Mouse (Mus musculus) midbrain, embryonic 16.5 days (tissue): Measurements from ENCODE around the gene Mettl7b. TPM values are rescaled to one million over a fixed set of nuclear protein-coding genes. Genes with fewer than 3 reads are reported as not detected.

Experiments
- ATAC-seq: fragments of 200-750 bp; cut with Nextera tagmentation; 2 replicates; pipeline ENCODE4 v1.8.0; 2017; ENCODE audit warnings: moderate TSS enrichment
- H3K27ac ChIP-seq: fragments of 300-500 bp; sonication (generic); 2 replicates; pipeline ENCODE4 v1.5.1; 2014; ENCODE audit warnings: mild to moderate bottlenecking, low read length, mixed read lengths
- H3K27me3 ChIP-seq: fragments of 300-500 bp; sonication (generic); 2 replicates; pipeline ENCODE4 v1.6.1; 2014; ENCODE audit warnings: low read depth, low read length, mixed read lengths; ENCODE audit not compliant: control insufficient read depth, insufficient read depth
- H3K36me3 ChIP-seq: fragments of 300-500 bp; sonication (generic); 2 replicates; pipeline ENCODE4 v1.6.1; 2014; ENCODE audit warnings: mild to moderate bottlenecking, low read length, moderate library complexity, mixed read lengths; ENCODE audit not compliant: control insufficient read depth, insufficient read depth
- H3K4me1 ChIP-seq: fragments of 300-500 bp; sonication (generic); 2 replicates; pipeline ENCODE4 v1.6.1; 2014; ENCODE audit warnings: mild to moderate bottlenecking, low read length, mixed read lengths; ENCODE audit not compliant: control insufficient read depth, insufficient read depth
- H3K4me2 ChIP-seq: fragments of 300-500 bp; sonication (generic); 2 replicates; pipeline ENCODE4 v1.6.1; 2014; ENCODE audit warnings: mild to moderate bottlenecking, low read length, mixed read lengths
- H3K4me3 ChIP-seq: fragments of 300-500 bp; sonication (generic); 2 replicates; pipeline ENCODE4 v1.5.1; 2014; ENCODE audit warnings: low read depth, mild to moderate bottlenecking, low read length, moderate library complexity, mixed read lengths
- H3K9ac ChIP-seq: fragments of 300-500 bp; sonication (generic); 2 replicates; pipeline ENCODE4 v1.6.1; 2014; ENCODE audit warnings: low read depth, low read length, mixed read lengths
- H3K9me3 ChIP-seq: fragments of 300-500 bp; sonication (generic); replicated peaks from 2 replicates; pipeline ENCODE4 v1.6.1; 2014; ENCODE audit warnings: mild to moderate bottlenecking, low read length, mixed read lengths; ENCODE audit not compliant: control insufficient read depth, poor library complexity, severe bottlenecking
- WGBS: fragments of 180-500 bp; shearing (Covaris S2); extraction: QIAGEN DNeasy Blood & Tissue Kit; methylation state at CpG from one replicate; pipeline ENCODE4 v1.1.7; 2014; 5-methylcytosine and 5-hydroxymethylcytosine counted together
- polyA plus RNA-seq: library from polyadenylated mRNA; unstranded; fragments of >200 nt; fragmentation: Nextera tagmentation; extraction: Ambion mirVana; gene quantifications from 2 replicates; pipeline ENCODE4 v1.2.1, GENCODE M21; 2015

The Mettl7b gene
- polyA plus RNA-seq, 1 experiment from 2014 or later, result not detected

DNA sequence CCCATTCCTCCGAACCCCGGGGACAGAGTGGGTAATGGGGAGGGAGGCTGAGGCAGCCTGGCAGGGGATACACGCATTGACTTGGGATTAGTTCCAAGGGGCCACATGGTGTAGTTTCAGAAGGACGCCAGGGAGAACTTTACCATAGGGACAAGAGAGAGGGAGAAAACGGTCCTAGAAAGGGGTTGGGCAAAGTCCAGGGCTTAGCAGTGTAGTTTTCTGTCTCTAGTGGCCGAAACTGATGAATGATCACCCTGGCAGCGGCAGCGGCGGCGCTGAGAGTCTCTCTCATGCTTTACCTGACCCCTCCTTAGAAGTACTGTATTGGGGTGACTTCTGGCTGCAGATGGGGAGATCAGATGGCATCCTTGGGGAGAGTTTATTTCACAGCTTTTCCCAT is 2.4 kb downstream of the Mettl7b start:
- Histone ChIP-seq H3K27me3 (no peaks in the 10 kb centered on the region), H3K9ac (no peak overlapping the region), H3K4me3 (no peak overlapping the region), H3K9me3 (no peaks in the 10 kb centered on the region), H3K27ac (no peak overlapping the region), H3K36me3 (no peaks in the 10 kb centered on the region), H3K4me2 (no peak overlapping the region), H3K4me1 (no peaks in the 10 kb centered on the region)
- ATAC-seq, result no peak
- 77% methylated on average over 10 of the region's 10 CpGs for WGBS

DNA sequence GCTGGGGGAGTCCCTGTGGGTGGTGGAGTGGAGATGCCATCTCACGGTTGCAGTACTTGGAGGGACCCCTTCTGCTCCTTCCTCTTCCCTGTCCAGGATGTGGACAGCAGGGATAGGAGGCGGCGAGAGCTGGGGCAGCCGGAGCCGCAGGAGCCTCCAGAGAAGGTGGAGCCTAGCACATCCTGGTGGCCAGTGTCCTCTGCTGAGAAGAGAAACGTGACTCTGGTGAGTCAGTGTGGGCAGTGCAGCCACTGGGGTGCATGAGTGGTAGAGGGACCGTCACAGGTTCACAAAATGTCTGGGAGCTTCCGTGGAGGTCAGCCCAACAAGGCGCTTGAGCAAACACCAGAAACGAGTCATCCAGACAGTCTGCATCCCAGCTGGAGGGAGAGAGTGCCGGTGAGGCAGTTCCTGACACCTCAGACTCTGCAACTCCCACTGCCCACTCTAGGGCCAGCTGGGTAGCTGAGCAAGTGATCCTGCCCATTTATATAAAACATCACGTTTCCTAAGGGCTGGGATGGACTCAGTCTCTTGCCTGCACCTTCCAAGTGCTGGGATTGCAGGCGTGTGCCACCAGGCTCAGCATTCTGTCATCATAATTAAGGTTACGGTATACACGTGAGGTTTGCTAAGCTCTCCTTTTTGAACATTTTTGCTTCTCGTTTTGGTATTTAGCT is 10.4 kb downstream of the Mettl7b start:
- 65% methylated on average over 16 of the region's 16 CpGs for WGBS

DNA sequence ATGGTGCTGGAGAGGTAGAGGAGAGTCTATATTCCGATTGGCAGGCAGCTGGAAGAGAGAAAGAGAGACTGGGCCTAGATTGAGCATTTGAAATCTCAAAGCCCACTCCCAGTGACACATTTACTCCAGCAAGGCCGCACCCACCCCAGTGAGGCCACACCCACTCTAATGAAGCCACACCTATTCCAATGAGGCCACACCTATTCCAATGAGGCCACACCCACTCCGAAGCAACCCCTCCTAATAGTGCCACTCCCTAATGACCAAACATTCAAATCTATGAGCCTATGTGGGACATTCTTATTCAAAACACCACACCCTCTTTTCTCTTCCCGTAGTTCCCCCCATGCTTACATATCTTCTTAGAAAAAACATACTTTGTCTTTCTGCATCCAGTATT is 13.3 kb downstream of the Mettl7b start:
- Histone ChIP-seq H3K36me3 (no peaks in the 10 kb centered on the region), H3K9ac (no peak overlapping the region), H3K4me2 (no peak overlapping the region), H3K27ac (no peak overlapping the region), H3K27me3 (no peaks in the 10 kb centered on the region), H3K9me3 (no peaks in the 10 kb centered on the region), H3K4me1 (no peaks in the 10 kb centered on the region), H3K4me3 (no peak overlapping the region)
- WGBS, result 92% methylated on average over 4 of the region's 4 CpGs
- ATAC-seq, result no peak

More for the DNA sequence above, 10.4 kb downstream of the Mettl7b start:
- Histone ChIP-seq H3K27ac (no peak overlapping the region), H3K9ac (no peak overlapping the region), H3K36me3 (no peaks in the 10 kb centered on the region), H3K4me3 (no peak overlapping the region), H3K4me2 (no peak overlapping the region), H3K4me1 (no peaks in the 10 kb centered on the region), H3K27me3 (no peaks in the 10 kb centered on the region), H3K9me3 (no peaks in the 10 kb centered on the region)
- ATAC-seq, result no peak

DNA sequence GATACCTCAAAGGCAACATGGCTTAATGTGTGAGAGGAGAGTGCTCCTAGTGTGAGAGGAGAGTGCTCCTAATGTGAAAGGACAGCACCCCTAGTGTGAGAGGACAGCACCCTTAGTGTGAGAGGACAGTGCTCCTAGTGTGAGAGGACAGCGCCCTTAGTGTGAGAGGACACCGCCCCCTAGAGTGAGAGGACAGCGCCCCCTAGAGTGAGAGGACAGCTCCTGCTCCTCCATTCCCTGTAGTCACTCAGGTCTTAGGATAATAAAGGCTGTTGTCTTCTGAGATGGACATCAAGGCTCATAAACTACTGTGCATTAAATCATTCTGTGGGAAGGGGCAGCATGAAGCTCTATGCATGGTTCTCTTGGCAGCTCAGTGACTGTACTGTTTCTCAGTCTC is 15.1 kb downstream of the Mettl7b start:
- Histone ChIP-seq H3K4me2 (no peak overlapping the region), H3K27ac (no peak overlapping the region), H3K4me3 (no peak overlapping the region), H3K36me3 (no peaks in the 10 kb centered on the region), H3K9ac (no peak overlapping the region), H3K9me3 (no peaks in the 10 kb centered on the region), H3K4me1 (no peaks in the 10 kb centered on the region), H3K27me3 (no peaks in the 10 kb centered on the region)
- no peak for ATAC-seq
- WGBS, result 17% methylated on average over 3 of the region's 3 CpGs

DNA sequence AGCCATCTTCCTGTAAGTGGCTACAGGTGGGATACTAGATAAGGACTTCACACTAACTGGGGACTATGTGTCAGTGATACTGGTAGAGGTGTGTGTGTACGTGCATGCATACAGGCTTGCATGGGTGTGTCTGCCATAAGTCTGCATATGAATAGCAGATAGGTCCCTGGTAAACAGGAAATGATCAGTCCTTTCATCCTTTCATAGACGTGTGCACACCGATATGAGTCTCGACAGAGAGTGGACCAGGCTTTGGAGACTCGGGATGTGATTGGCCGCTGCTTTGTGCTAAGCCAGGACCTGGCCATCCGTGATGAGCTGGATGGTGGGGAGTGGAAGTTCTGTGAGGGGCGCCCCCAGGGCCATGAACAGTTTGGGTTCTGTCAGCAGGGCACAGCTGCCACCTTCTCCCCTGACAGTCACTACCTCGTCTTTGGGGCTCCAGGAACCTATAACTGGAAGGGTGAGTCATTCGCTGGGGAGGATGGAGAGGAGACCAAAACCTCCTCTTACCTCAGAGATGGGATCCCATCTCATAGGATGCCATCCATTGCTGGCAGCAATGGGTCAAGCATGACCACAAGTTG is 20.2 kb downstream of the Mettl7b start:
- H3K36me3 ChIP-seq, result no peaks in the 10 kb centered on the region
- ATAC-seq, result no peak
- H3K27ac ChIP-seq, result no peak overlapping the region
- no peaks in the 10 kb centered on the region for H3K9me3 ChIP-seq
- H3K27me3 ChIP-seq, result peaks cover 8% of the 10 kb centered on the region; the same call in 1 of the 2 replicates
- H3K4me3 ChIP-seq, result no peak overlapping the region
- no peaks in the 10 kb centered on the region for H3K4me1 ChIP-seq
- 85% methylated on average over 10 of the region's 10 CpGs for WGBS
- no peak overlapping the region for H3K9ac ChIP-seq
- H3K4me2 ChIP-seq, result no peak overlapping the region

DNA sequence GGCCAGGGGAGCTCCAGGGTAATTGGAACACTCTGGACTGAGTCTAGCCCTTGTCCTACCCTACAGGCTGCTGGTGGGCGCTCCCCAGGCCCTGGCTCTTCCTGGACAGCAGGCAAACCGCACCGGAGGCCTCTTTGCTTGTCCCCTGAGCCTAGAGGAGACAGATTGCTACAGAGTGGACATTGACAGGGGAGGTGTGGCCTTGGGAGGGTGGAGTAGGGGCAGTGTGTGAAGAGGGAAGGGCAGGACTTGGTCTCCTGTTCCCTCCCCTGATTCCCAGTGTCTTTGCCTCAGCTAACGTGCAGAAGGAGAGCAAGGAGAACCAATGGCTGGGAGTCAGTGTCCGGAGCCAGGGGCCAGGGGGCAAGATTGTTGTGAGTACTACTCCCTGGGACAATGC is 21.8 kb downstream of the Mettl7b start:
- WGBS, result 59% methylated on average over 5 of the region's 5 CpGs
- H3K4me3 ChIP-seq, result no peak overlapping the region
- no peak overlapping the region for H3K9ac ChIP-seq
- H3K4me1 ChIP-seq, result no peaks in the 10 kb centered on the region; the same call in 1 of the 2 replicates
- peaks cover 14% of the 10 kb centered on the region for H3K27me3 ChIP-seq
- ATAC-seq, result no peak
- no peak overlapping the region for H3K4me2 ChIP-seq
- no peak overlapping the region for H3K27ac ChIP-seq
- H3K36me3 ChIP-seq, result no peaks in the 10 kb centered on the region
- no peaks in the 10 kb centered on the region for H3K9me3 ChIP-seq

DNA sequence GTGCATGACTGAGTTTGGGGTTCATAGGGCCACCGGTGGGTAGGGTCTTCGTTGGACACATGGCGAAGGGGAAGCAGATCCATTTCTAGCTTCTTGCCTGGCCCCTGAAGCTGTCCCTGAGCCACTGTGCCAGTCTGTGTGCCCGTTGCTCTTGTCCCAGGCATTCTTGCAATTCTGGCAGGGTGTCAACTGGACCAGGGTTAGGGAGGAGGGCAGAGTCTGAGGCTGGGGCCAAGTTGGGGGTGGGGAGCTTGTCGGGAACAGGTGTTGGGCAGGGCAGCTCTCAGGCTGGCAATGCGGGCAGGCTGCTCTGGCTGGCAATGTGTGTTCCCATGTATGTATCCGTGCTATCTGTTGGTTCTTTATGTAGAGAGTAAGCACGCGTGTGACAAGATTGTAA is 22.3 kb downstream of the Mettl7b start:
- Histone ChIP-seq H3K9me3 (no peaks in the 10 kb centered on the region), H3K27ac (no peak overlapping the region), H3K36me3 (no peaks in the 10 kb centered on the region), H3K4me2 (no peak overlapping the region), H3K27me3 (peaks cover 14% of the 10 kb centered on the region), H3K4me1 (peaks cover 3% of the 10 kb centered on the region; the same call in 1 of the 2 replicates), H3K4me3 (no peak overlapping the region), H3K9ac (no peak overlapping the region)
- 80% methylated on average over 9 of the region's 9 CpGs for WGBS
- ATAC-seq, result no peak

DNA sequence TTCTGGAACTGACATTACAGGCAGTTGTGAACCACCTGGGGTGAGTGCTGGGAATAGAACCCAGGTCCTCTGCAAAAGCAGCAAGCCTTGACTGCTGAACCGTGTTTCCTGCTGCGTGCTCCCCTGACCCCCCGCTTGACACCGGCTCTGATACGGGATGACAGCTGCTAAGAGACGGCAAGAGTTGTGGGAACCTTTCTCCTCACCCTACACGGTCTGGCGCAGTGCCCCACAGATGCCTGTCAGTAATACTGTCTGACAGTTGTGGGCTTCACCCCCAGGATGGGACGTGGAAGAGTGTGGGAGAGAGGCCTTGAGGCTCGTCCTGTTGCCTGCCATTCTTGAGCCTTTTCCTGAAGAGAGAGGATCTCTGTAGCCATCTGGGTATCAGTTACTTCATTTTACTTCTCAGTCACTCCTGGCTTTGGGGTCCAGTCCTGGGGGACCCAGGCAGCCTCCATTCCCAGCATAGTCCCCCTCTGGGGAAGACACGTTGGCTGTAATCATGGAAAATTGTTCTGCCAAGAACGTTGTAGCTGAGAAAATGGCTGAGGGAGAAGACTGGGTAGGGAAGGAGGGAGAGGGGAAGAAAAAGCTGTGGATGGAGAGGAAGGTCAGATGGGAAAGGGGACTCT is 22.9 kb downstream of the Mettl7b start:
- H3K4me3 ChIP-seq, result no peak overlapping the region
- no peak for ATAC-seq
- H3K36me3 ChIP-seq, result no peaks in the 10 kb centered on the region
- no peak overlapping the region for H3K4me2 ChIP-seq
- H3K9ac ChIP-seq, result no peak overlapping the region
- peaks cover 18% of the 10 kb centered on the region for H3K27me3 ChIP-seq
- WGBS, result 73% methylated on average over 12 of the region's 12 CpGs
- H3K27ac ChIP-seq, result no peak overlapping the region
- no peaks in the 10 kb centered on the region for H3K9me3 ChIP-seq
- H3K4me1 ChIP-seq, result peaks cover 7% of the 10 kb centered on the region; the same call in 1 of the 2 replicates

DNA sequence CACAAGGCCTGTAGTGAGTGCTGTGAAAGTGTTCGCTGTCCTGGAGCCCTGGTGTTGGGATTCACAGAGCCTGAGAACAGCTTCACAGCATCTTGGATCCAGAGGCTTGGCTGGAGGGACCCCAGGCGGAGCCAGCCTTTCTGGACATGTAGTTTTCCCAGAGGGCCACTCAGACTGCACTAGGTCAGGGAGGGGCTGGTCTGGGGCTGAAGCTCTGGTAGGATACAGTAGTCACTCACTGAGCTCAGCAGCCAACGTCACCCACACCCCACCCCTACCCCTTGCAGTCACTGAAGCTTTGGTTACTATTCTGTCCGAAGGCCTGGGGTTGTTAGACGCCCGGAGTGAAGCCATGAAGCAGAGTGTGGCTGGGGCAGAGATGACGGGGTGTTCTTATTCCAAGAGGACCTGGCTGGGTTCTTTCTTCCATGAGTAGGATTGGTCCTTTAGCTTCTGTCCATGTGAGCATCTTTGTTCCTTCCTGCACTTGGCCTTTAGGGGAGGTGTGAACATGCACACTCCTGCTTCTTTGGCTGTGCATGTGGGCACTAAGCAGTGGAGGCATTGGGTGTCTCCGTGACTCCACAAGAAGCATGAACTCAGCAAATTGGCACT is 24.9 kb downstream of the Mettl7b start:
- H3K36me3 ChIP-seq, result no peaks in the 10 kb centered on the region
- H3K27me3 ChIP-seq, result peaks cover 30% of the 10 kb centered on the region

More for the DNA sequence above, 24.9 kb downstream of the Mettl7b start:
- Histone ChIP-seq H3K9me3 (no peaks in the 10 kb centered on the region), H3K4me3 (no peak overlapping the region), H3K4me2 (no peak overlapping the region), H3K27ac (no peak overlapping the region), H3K9ac (no peak overlapping the region), H3K4me1 (peaks cover 7% of the 10 kb centered on the region; the same call in 1 of the 2 replicates)
- WGBS, result 85% methylated on average over 8 of the region's 8 CpGs
- ATAC-seq, result 0 out of 2 replicates have a peak, but pooled peaks have one; percentile 21
